ENCODE assay signal across 13 mouse cellular contexts in genomic region chr8:46484077-46484476, GRCm38 (mm10). TPM values are rescaled to one million over a fixed set of nuclear protein-coding genes. Genes with fewer than 3 reads are reported as not detected.
DNase-seq lines count a peak whose midpoint lies in the region; ATAC-seq and TF ChIP-seq lines count a peak whose summit lies in the region.
"Had no signal": no experiment of that assay in that cellular context is flagged by ENCODE, and none has a peak within 500 bp of the region (broad histone marks: within the 10 kb centered on the region; RNA-seq: fewer than 3 reads in every experiment).

No protein-coding gene starts in this region.

- no peaks in the 10 kb centered on the region for H3K36me3 ChIP-seq in lung, postnatal 0 days (ENCODE audit: insufficient read depth, low read length)
- H3K36me3 ChIP-seq in liver, embryonic 13.5 days, result peaks cover 4% of the 10 kb centered on the region
- H3K36me3 ChIP-seq: heart, embryonic 15.5 days had no signal

- H3K27me3 ChIP-seq in lung, postnatal 0 days (replicated peaks; ENCODE audit: insufficient read depth, low read length), result no peaks in the 10 kb centered on the region
- no peaks in the 10 kb centered on the region for H3K27me3 ChIP-seq in liver, embryonic 13.5 days
- no peaks in the 10 kb centered on the region for H3K27me3 ChIP-seq in cerebellum, adult 2 months (ENCODE audit: control insufficient read depth, insufficient read depth, low read length)
- H3K27me3 ChIP-seq: heart, embryonic 15.5 days had no signal

- TF ChIP-seq CTCF in gastrocnemius, adult 2 months (IDR thresholded peaks at IDR 0.05), result no peak
- TF ChIP-seq CTCF in lung, postnatal 0 days (IDR thresholded peaks at IDR 0.05), result no peak
- TF ChIP-seq CTCF in lung, adult 2 months (IDR thresholded peaks at IDR 0.05; ENCODE audit: insufficient read depth, low read length), result no peak
- no peak for TF ChIP-seq CTCF in cerebellum, adult 2 months (IDR thresholded peaks at IDR 0.05; ENCODE audit: borderline replicate concordance, insufficient read depth, low read depth, low read length)

- H3K9ac ChIP-seq in lung, postnatal 0 days (replicated peaks; ENCODE audit: low read depth), result no peak overlapping the region
- no peak overlapping the region for H3K9ac ChIP-seq in liver, embryonic 13.5 days
- H3K9ac ChIP-seq: heart, embryonic 15.5 days had no signal

- intact Hi-C loops in gastrocnemius, adult 2 months (cut with DNase I), result no loop called here

- H3K4me3 ChIP-seq in gastrocnemius, adult 2 months, result no peak overlapping the region
- H3K4me3 ChIP-seq in lung, postnatal 0 days (ENCODE audit: low read depth, low read length), result no peak overlapping the region
- H3K4me3 ChIP-seq in lung, adult 2 months (replicated peaks; ENCODE audit: extremely low read depth, low read depth, low read length), result no peak overlapping the region
- no peak overlapping the region for H3K4me3 ChIP-seq in liver, embryonic 13.5 days (replicated peaks)
- no peak overlapping the region for H3K4me3 ChIP-seq in cerebellum, adult 2 months (replicated peaks; ENCODE audit: insufficient read depth, low read depth, low read length)
- H3K4me3 ChIP-seq: heart, embryonic 15.5 days had no signal

- H3K4me2 ChIP-seq in lung, postnatal 0 days (replicated peaks; ENCODE audit: low read depth, low read length), result no peak overlapping the region
- no peak overlapping the region for H3K4me2 ChIP-seq in liver, embryonic 13.5 days
- H3K4me2 ChIP-seq: heart, embryonic 15.5 days; midbrain, embryonic 11.5 days had no signal

- H3K9me3 ChIP-seq in lung, postnatal 0 days (ENCODE audit: low read length), result no peaks in the 10 kb centered on the region
- no peaks in the 10 kb centered on the region for H3K9me3 ChIP-seq in liver, embryonic 13.5 days (replicated peaks)
- H3K9me3 ChIP-seq: heart, embryonic 15.5 days had no signal

- peak overlapping the region; percentile 87 for H3K27ac ChIP-seq in gastrocnemius, adult 2 months
- no peak overlapping the region for H3K27ac ChIP-seq in lung, postnatal 0 days (ENCODE audit: low read length)
- H3K27ac ChIP-seq in liver, embryonic 13.5 days, result peak overlapping the region; percentile 61
- no peak overlapping the region for H3K27ac ChIP-seq in cerebellum, adult 2 months (ENCODE audit: insufficient read depth, low read length)
- H3K27ac ChIP-seq: heart, embryonic 15.5 days; hindbrain, postnatal 0 days had no signal

- 30% methylated on average over 4 of the region's 4 CpGs for WGBS in lung, postnatal 0 days
- WGBS in lung, adult 2 months, result 27% methylated on average over 4 of the region's 4 CpGs
- 50% methylated on average over 4 of the region's 4 CpGs for WGBS in liver, embryonic 13.5 days (ENCODE audit: insufficient replicate concordance)
- 59% methylated on average over 4 of the region's 4 CpGs for WGBS in cerebellum, adult 2 months

- ATAC-seq in lung, postnatal 0 days, result peak; percentile 58
- peak; percentile 22; the same call in 1 of the 2 replicates for ATAC-seq in liver, embryonic 13.5 days (ENCODE audit: low read depth)
- ATAC-seq in granulocyte monocyte progenitor cell, adult 5-6 weeks (replicated peaks; ENCODE audit: poor library complexity, severe bottlenecking), result no peak
- ATAC-seq: hindbrain, postnatal 0 days had no signal

- TF ChIP-seq POLR2A in lung, adult 2 months (IDR thresholded peaks at IDR 0.05; ENCODE audit: borderline replicate concordance, extremely low read depth, low read depth, low read length), result no peak
- no peak for TF ChIP-seq POLR2A in cerebellum, adult 2 months (IDR thresholded peaks at IDR 0.05; ENCODE audit: borderline replicate concordance, insufficient read depth, low read length)

- DNase-seq in gastrocnemius, adult 2 months, result no peak
- no peak for DNase-seq in gastrocnemius, adult 8-10 months (ENCODE audit: low spot score in 2 of 2)
- DNase-seq in lung, postnatal 0 days (ENCODE audit: low spot score), result no peak
- no peak for DNase-seq in lung, adult 2 months
- DNase-seq in liver, embryonic 13.5 days, result no peak
- DNase-seq in thymus, adult 18-20 months, result no peak
- no peak for DNase-seq in cerebellum, adult 2 months
- DNase-seq: layer of hippocampus, postnatal 36 days; thymus, adult 2 months had no signal

- TF ChIP-seq EP300 in lung, postnatal 0 days (IDR thresholded peaks at IDR 0.05), result no peak

- peaks cover 5% of the 10 kb centered on the region; the same call in 1 of the 2 replicates for H3K4me1 ChIP-seq in lung, postnatal 0 days (ENCODE audit: insufficient read depth, low read depth, low read length)
- peaks cover 3% of the 10 kb centered on the region for H3K4me1 ChIP-seq in lung, adult 2 months (ENCODE audit: control insufficient read depth, insufficient read depth, low read length)
- H3K4me1 ChIP-seq in liver, embryonic 13.5 days (replicated peaks), result peaks cover 74% of the 10 kb centered on the region
- peaks cover 34% of the 10 kb centered on the region for H3K4me1 ChIP-seq in cerebellum, adult 2 months (ENCODE audit: control insufficient read depth, insufficient read depth, low read length)

RNA-seq across cellular contexts. Expression of gene Acsl1, which starts 13.2 kb away (rescaled TPM):
- total RNA-seq in gastrocnemius, adult 2 months (2021), result 100 to 1,000 TPM; 224 to 367 TPM
- total RNA-seq in gastrocnemius, adult 8-10 months (2022), result 100 to 1,000 TPM; 225 to 268 (median 235) TPM
- 17.4 and 20.1 TPM in 2 replicates for polyA plus RNA-seq in lung, postnatal 0 days (2015; fragmentation: Nextera tagmentation; extraction: Ambion mirVana)
- 31.1 and 39.1 TPM in 2 replicates for polyA plus RNA-seq in lung, adult 2 months (2012; rRNA removed)
- 41.6 and 52.0 TPM in 2 replicates for polyA plus RNA-seq in liver, embryonic 13.5 days (2015; fragmentation: Nextera tagmentation; extraction: Ambion mirVana)
- total RNA-seq in granulocyte monocyte progenitor cell, adult 5-6 weeks (2014; fragmentation: Nextera tagmentation), result 55.7 and 60.2 TPM in 2 replicates
- 75.4 and 121 TPM in 2 replicates for total RNA-seq in granulocyte monocyte progenitor cell, adult 5-6 weeks (2017)
- 47.7 and 51.1 TPM in 2 replicates for polyA plus RNA-seq in cerebellum, adult 2 months (2012; rRNA removed)

Comparison
In these comparisons a context has a peak if more than half of its experiments do, and no peak if none do; other contexts are left out.
1. H3K27ac ChIP-seq: peak in gastrocnemius, adult 2 months (single experiment) and liver, embryonic 13.5 days (single experiment); none in lung, postnatal 0 days (single experiment) and cerebellum, adult 2 months (single experiment).